Mouse (Mus musculus) cerebellum, postnatal 4 days (tissue): ENCODE measurements around the gene Zfp687.

Experiments
- DNase-seq, 2 experiments: peaks; one replicate each; pipeline ENCODE4 v3.0.0; 2022; ENCODE audit warnings: low spot score in 2 of 2, mixed read lengths in 1 of 2

Zfp687 gene

GRCm38 (mm10) chr3:94960322-94960721, 54.9 kb downstream of the Zfp687 start:
- no peak for DNase-seq

GRCm38 (mm10) chr3:94959871-94960270, 55.4 kb downstream of the Zfp687 start:
- DNase-seq, result no peak

GRCm38 (mm10) chr3:94958295-94958694, 57.0 kb downstream of the Zfp687 start:
- no peak for DNase-seq
